Mouse (Mus musculus) hindbrain, embryonic 15.5 days (tissue): ENCODE measurements around the gene AC129217.1. TPM values are rescaled to one million over a fixed set of nuclear protein-coding genes. Genes with fewer than 3 reads are reported as not detected.
"Not testable (repeated sequence)": the region's sequence is repeated elsewhere in the genome, so short reads cannot be mapped to it uniquely, and the experiment has no call there.

Experiments used
- ATAC-seq: fragments of 200-750 bp; cut with Nextera tagmentation; 2 replicates; pipeline ENCODE4 v1.8.0; 2017; ENCODE audit warnings: low read depth, moderate number of reproducible peaks, moderate TSS enrichment; ENCODE audit not compliant: low FRiP score
- H3K27ac ChIP-seq: fragments of 300-500 bp; sonication (generic); replicated peaks from 2 replicates; pipeline ENCODE4 v1.5.1; 2015; ENCODE audit warnings: mild to moderate bottlenecking, inconsistent platforms
- H3K27me3 ChIP-seq: fragments of 300-500 bp; sonication (generic); 2 replicates; pipeline ENCODE4 v1.6.1; 2015; ENCODE audit warnings: control low read depth, inconsistent platforms
- H3K36me3 ChIP-seq: fragments of 300-500 bp; sonication (generic); 2 replicates; pipeline ENCODE4 v1.6.1; 2015; ENCODE audit warnings: control low read depth, inconsistent platforms
- H3K4me1 ChIP-seq: fragments of 300-500 bp; sonication (generic); replicated peaks from 2 replicates; pipeline ENCODE4 v1.6.1; 2015; ENCODE audit warnings: control low read depth, inconsistent platforms
- H3K4me2 ChIP-seq: fragments of 300-500 bp; sonication (generic); 2 replicates; pipeline ENCODE4 v1.6.1; 2015; ENCODE audit warnings: moderate library complexity, mild to moderate bottlenecking, inconsistent platforms
- H3K4me3 ChIP-seq: fragments of 300-500 bp; sonication (generic); 2 replicates; pipeline ENCODE4 v1.5.1; 2015; ENCODE audit warnings: mild to moderate bottlenecking, inconsistent platforms
- H3K9ac ChIP-seq: fragments of 300-500 bp; sonication (generic); 2 replicates; pipeline ENCODE4 v1.6.1; 2015; ENCODE audit warnings: inconsistent platforms
- H3K9me3 ChIP-seq: fragments of 300-500 bp; sonication (generic); 2 replicates; pipeline ENCODE4 v1.6.1; 2016; ENCODE audit warnings: control low read depth, inconsistent platforms
- WGBS: fragments of 180-500 bp; shearing (Covaris S2); methylation state at CpG from one replicate; pipeline ENCODE4 v1.1.7; 2015; 5-methylcytosine and 5-hydroxymethylcytosine counted together
- polyA plus RNA-seq: library from polyadenylated mRNA; unstranded; fragments of >200 nt; fragmentation: Nextera tagmentation; extraction: Ambion mirVana; gene quantifications from 2 replicates; pipeline ENCODE4 v1.2.1, GENCODE M21; 2015

Gene AC129217.1
- polyA plus RNA-seq, 1 experiment from 2014 or later = not detected

- no peaks in the 10 kb centered on the region for H3K27me3 ChIP-seq
- H3K4me3 ChIP-seq = no peak within 1 kb of the TSS
- H3K9me3 ChIP-seq = no peaks in the 10 kb centered on the region
- no peak within 1 kb of the TSS for H3K4me2 ChIP-seq
- peaks cover 29% of the 10 kb centered on the region for H3K36me3 ChIP-seq
- 0 out of 2 replicates have a peak, but pooled peaks have one; percentile 55 for ATAC-seq
- 43% methylated on average over 7 of the region's 7 CpGs for WGBS
- no peak within 1 kb of the TSS for H3K9ac ChIP-seq
- no peak within 1 kb of the TSS for H3K27ac ChIP-seq
- H3K4me1 ChIP-seq = no peaks in the 10 kb centered on the region
Measured at GRCm38 (mm10) chr19:8850402-8850901, 20.9 kb downstream of the AC129217.1 start, which contains the start of gene Lrrn4cl. TSS of gene Lrrn4cl (plus strand) at chr19:8850768.

DNA sequence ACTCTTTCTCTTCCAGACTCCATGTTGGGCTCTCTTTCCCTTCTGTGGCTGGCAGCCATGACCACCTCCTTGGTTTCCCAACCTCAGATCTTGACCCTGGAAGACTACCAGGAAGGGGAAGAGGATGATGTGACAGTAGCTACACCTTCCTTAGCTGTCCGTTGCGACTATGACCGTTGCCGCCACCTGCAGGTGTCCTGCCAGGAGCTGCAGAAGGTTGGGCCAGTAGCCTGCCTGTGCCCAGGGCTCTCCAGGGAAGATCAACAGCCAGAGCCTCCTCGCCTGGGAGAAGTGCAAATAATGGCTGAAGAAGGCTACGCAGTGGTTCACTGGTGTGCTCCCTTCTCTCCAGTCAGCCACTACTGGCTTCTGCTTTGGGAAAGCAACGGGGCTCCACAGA, 22.1 kb downstream of the AC129217.1 start:
- Histone ChIP-seq H3K9ac (no peak overlapping the region), H3K9me3 (no peaks in the 10 kb centered on the region), H3K4me2 (no peak overlapping the region), H3K4me1 (no peaks in the 10 kb centered on the region), H3K27ac (no peak overlapping the region), H3K27me3 (no peaks in the 10 kb centered on the region), H3K36me3 (peaks cover 18% of the 10 kb centered on the region), H3K4me3 (no peak overlapping the region)
- WGBS = 67% methylated on average over 7 of the region's 7 CpGs
- ATAC-seq = no peak

DNA sequence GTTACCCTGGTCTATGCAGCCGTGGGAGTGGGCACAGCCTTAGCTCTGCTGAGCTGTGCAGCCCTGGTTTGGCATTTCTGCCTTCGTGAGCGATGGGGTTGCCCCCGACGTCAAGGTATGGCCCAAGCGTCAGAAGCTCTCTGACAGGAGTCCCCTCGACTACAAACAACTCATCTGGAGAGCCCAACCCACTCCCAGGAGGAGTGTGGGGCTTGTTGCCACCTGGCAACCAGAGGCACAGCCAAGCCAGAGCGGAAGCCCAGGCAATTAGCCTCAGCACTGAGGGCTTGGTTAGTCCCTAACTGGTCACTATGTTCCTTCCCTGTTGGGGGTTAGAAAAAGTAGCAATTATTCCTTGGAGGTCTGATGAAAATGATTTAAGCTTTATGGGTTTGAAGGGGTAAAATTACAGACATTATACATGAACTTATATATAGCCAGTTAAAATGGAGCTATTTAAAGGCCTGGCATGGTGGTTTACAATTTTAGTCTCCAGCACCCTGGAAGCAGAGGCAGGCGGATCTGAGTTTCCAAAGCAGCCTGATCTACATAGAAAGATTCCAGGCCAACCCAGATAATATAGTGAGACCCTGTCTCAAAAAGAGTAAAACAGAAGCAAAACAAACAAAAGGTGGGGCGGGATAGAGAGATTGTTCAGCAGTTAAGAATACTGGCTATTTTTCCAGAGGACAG, 22.8 kb downstream of the AC129217.1 start:
- 67% methylated on average over 10 of the region's 10 CpGs for WGBS
- Histone ChIP-seq H3K9me3 (no peaks in the 10 kb centered on the region), H3K9ac (no peak overlapping the region), H3K4me2 (no peak overlapping the region), H3K27me3 (no peaks in the 10 kb centered on the region), H3K4me1 (no peaks in the 10 kb centered on the region), H3K4me3 (no peak overlapping the region), H3K36me3 (peaks cover 11% of the 10 kb centered on the region), H3K27ac (no peak overlapping the region)
- no peak for ATAC-seq

GRCm38 (mm10) chr19:8853117-8853516, 23.5 kb downstream of the AC129217.1 start:
- H3K9me3 ChIP-seq = no peaks in the 10 kb centered on the region
- H3K4me2 ChIP-seq = no peak overlapping the region
- no peak for ATAC-seq
- peaks cover 6% of the 10 kb centered on the region; the same call in 1 of the 2 replicates for H3K36me3 ChIP-seq
- H3K4me3 ChIP-seq = no peak overlapping the region
- H3K27ac ChIP-seq = no peak overlapping the region
- no peak overlapping the region for H3K9ac ChIP-seq
- WGBS = 91% methylated on average over 3 of the region's 3 CpGs
- no peaks in the 10 kb centered on the region for H3K27me3 ChIP-seq
- no peaks in the 10 kb centered on the region for H3K4me1 ChIP-seq

DNA sequence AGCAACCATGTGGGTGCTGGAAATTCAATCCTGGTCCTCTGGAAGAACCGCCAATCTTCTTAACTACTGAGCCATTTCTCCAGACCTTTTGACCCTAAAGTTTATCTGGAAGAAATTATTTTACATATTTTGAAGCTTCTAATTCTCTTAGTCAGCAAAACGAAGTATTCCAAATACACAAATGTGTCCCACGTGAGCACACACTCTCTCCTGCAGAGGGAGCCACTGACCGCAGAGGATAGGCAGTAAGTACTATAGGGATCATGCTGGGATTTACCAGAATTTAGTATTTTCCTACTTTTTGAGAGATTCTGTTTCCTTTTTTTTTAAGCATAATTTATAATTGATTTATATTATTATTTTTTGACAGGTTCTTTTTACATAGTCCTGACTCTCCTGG, 28.1 kb downstream of the AC129217.1 start:
- no peak overlapping the region for H3K9ac ChIP-seq
- WGBS = 36% methylated on average over 4 of the region's 4 CpGs
- H3K9me3 ChIP-seq = no peaks in the 10 kb centered on the region
- H3K27me3 ChIP-seq = no peaks in the 10 kb centered on the region
- no peaks in the 10 kb centered on the region for H3K36me3 ChIP-seq
- H3K4me2 ChIP-seq = no peak overlapping the region
- no peak overlapping the region for H3K4me3 ChIP-seq
- H3K27ac ChIP-seq = no peak overlapping the region
- H3K4me1 ChIP-seq = no peaks in the 10 kb centered on the region
- ATAC-seq = no peak

- Histone ChIP-seq H3K27me3 (no peaks in the 10 kb centered on the region), H3K27ac (no peak overlapping the region), H3K9ac (no peak overlapping the region), H3K9me3 (no peaks in the 10 kb centered on the region), H3K4me1 (no peaks in the 10 kb centered on the region), H3K4me3 (no peak overlapping the region), H3K4me2 (no peak overlapping the region), H3K36me3 (no peaks in the 10 kb centered on the region)
- ATAC-seq = no peak
- WGBS = 22% methylated on average over 1 of the region's 1 CpGs
Measured at GRCm38 (mm10) chr19:8859018-8859417, 29.4 kb downstream of the AC129217.1 start.

- Histone ChIP-seq H3K27me3 (no peaks in the 10 kb centered on the region), H3K4me3 (no peak overlapping the region), H3K4me2 (no peak overlapping the region), H3K9ac (no peak overlapping the region), H3K27ac (no peak overlapping the region), H3K9me3 (no peaks in the 10 kb centered on the region), H3K36me3 (no peaks in the 10 kb centered on the region), H3K4me1 (no peaks in the 10 kb centered on the region)
- WGBS = 89% methylated on average over 6 of the region's 6 CpGs
- ATAC-seq = no peak
Measured at GRCm38 (mm10) chr19:8864265-8864664, 34.7 kb downstream of the AC129217.1 start.

- Histone ChIP-seq H3K4me2 (peak overlapping the region; percentile 92), H3K27ac (0 out of 2 replicates have a peak overlapping the region, but pooled peaks have one; percentile 81), H3K4me1 (peaks cover 16% of the 10 kb centered on the region), H3K4me3 (peak overlapping the region; percentile 92; the same call in 1 of the 2 replicates), H3K36me3 (peaks cover 17% of the 10 kb centered on the region)
- not testable (repeated sequence) for H3K27me3 ChIP-seq, H3K9ac ChIP-seq, H3K9me3 ChIP-seq, ATAC-seq
- WGBS = 80% methylated on average over 3 of the region's 3 CpGs
Measured at GRCm38 (mm10) chr19:8870381-8870780, 40.8 kb downstream of the AC129217.1 start.

DNA sequence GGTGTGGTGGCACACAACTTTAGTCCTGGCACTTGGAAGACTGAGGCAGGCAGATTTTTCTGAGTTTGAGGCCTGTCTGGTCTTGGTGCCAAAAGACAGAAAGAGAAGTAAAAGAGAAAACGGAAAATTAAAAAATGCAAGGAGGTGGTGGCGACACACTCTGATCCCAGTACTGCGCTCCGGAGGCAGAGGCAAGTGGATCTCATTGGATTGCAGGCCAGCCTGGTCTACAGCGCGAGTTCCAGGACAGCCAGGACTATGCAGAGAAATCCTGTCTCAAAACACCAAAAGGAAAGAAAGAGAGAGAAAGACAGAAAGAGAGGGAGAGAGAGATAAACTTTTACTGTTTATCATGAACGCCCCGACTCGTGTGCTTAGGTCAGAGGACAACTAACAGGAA, 41.3 kb downstream of the AC129217.1 start:
- WGBS = 61% methylated on average over 9 of the region's 9 CpGs
- H3K4me2 ChIP-seq = peak overlapping the region; percentile 92

DNA sequence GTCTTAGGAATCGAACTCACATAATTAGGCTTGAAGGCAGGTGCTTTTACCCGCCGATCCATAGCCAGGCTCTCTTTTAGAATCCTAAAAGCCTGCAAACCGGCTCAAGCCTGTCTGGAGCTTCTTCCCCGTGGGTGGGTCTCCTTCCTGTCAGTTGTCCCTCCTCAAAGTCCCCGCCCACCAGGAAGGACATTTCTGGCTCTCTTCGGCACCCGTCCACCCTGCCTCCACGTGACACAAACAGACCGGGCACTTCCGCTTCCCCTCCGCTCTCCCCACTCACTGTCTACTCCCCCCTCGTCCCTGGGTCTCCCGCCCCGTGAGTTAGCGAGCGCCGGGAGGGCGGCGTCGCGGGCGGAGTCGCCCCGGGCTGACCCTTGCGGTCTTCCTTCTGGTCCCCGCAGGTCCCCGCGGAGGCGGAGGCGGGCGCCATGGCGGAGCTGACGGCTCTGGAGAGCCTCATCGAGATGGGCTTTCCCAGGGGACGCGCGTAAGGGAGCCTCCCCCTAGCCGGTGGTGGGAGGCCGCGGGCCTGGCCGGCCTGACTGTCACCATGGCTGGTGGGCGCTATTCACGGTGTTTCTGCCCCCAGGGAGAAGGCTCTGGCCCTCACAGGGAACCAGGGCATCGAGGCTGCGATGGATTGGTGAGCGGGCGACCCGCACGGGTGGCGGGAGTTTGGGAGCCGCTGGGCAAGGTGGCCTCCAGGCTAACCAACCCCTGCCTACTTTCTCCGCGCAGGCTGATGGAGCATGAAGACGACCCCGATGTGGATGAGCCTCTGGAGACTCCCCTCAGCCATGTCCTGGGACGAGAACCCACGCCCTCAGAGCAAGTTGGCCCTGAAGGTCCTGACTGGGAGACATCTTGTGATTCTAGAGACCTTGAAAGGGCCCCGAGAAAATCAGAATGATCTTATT, 42.0 kb downstream of the AC129217.1 start, which contains the start of gene Ubxn1:
Ubxn1 (plus strand) TSS at position 230 of the 920 bp plus-strand sequence.
- H3K36me3 ChIP-seq = peaks cover 28% of the 10 kb centered on the region
- under 1% methylated on average over 59 of the region's 59 CpGs for WGBS
- ATAC-seq = peak; percentile 97

More for the DNA sequence above, 41.3 kb downstream of the AC129217.1 start:
- peak overlapping the region; percentile 99 for H3K9ac ChIP-seq
- H3K27ac ChIP-seq = peak overlapping the region; percentile 81
- peak; percentile 52 for ATAC-seq
- H3K36me3 ChIP-seq = peaks cover 22% of the 10 kb centered on the region
- H3K27me3 ChIP-seq = no peaks in the 10 kb centered on the region
- peaks cover 16% of the 10 kb centered on the region for H3K4me1 ChIP-seq
- H3K4me3 ChIP-seq = peak overlapping the region; percentile 92
- no peaks in the 10 kb centered on the region for H3K9me3 ChIP-seq

DNA sequence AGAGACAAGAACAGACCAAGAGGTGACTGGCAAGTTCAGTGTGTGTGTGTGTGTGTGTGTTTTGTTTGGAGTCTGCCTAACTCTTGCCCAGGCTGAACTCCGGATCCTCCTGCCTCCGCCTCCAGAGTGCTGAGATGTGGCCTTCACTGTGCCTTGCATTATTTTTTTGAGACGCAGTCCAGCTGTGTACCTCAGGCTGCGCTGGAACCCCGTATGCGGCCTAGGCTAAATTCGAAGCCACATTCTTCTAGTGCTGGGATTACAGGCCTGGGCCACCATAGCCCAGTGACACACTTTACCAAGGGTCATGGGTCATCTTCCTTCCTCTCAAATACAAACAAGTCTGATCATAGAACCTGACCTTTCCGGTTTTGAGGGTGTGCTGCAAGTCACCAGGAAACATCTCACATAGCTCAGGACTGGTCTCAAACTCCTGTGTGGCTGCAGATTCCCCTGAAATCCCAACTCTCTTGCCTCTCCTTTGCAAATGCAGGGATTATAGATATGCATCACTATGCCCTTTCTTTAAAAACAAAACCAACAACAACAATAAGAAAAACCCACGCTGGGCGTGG, 42.8 kb downstream of the AC129217.1 start:
- peak overlapping the region; percentile 99 for H3K9ac ChIP-seq
- H3K27me3 ChIP-seq = no peaks in the 10 kb centered on the region
- no peaks in the 10 kb centered on the region for H3K9me3 ChIP-seq
- 0 out of 2 replicates have a peak overlapping the region, but pooled peaks have one; percentile 81 for H3K27ac ChIP-seq
- peak overlapping the region; percentile 92 for H3K4me2 ChIP-seq
- 79% methylated on average over 10 of the region's 10 CpGs for WGBS
- H3K36me3 ChIP-seq = peaks cover 33% of the 10 kb centered on the region
- H3K4me1 ChIP-seq = peaks cover 16% of the 10 kb centered on the region
- ATAC-seq = no peak
- H3K4me3 ChIP-seq = peak overlapping the region; percentile 92

More for the DNA sequence above, 42.0 kb downstream of the AC129217.1 start, which contains the start of gene Ubxn1:
- H3K9ac ChIP-seq = peak within 1 kb of the TSS; percentile 99
- peak within 1 kb of the TSS; percentile 81 for H3K27ac ChIP-seq
- H3K4me2 ChIP-seq = peak within 1 kb of the TSS; percentile 92
- H3K27me3 ChIP-seq = no peaks in the 10 kb centered on the region
- no peaks in the 10 kb centered on the region for H3K9me3 ChIP-seq
- peaks cover 16% of the 10 kb centered on the region for H3K4me1 ChIP-seq
- H3K4me3 ChIP-seq = peak within 1 kb of the TSS; percentile 92
